Mouse (Mus musculus) megakaryocyte, embryonic 14.5 days (primary cell): ENCODE data around the gene Fastk. TPM values are rescaled to one million over a fixed set of nuclear protein-coding genes. Genes with fewer than 3 reads are reported as not detected.

Experiments used
- H3K27me3 ChIP-seq: replicated peaks from 2 replicates; pipeline ENCODE3; 2012; ENCODE audit warnings: inconsistent platforms
- H3K36me3 ChIP-seq: replicated peaks from 2 replicates; pipeline ENCODE3; 2012; ENCODE audit warnings: low read length, inconsistent platforms, mixed read lengths
- H3K4me1 ChIP-seq: 2 replicates; pipeline ENCODE4 v1.6.1; 2012; ENCODE audit warnings: inconsistent platforms
- H3K4me3 ChIP-seq: replicated peaks from 2 replicates; pipeline ENCODE3; 2012; ENCODE audit warnings: moderate library complexity, mild to moderate bottlenecking, inconsistent platforms
- H3K9me3 ChIP-seq: 2 replicates; pipeline ENCODE4 v1.6.1; 2012; ENCODE audit warnings: inconsistent platforms
- FLI1 ChIP-seq: IDR thresholded peaks from 2 replicates; pipeline ENCODE4 v1.6.1; 2012; ENCODE audit warnings: low read length, inconsistent platforms, mixed read lengths
- GATA1 ChIP-seq: IDR thresholded peaks from 3 replicates; pipeline ENCODE4 v1.6.1; 2012; ENCODE audit warnings: mixed read lengths, low read length, inconsistent platforms, borderline replicate concordance
- polyA plus RNA-seq: library from polyadenylated mRNA; stranded (reverse); fragments of >175 nt; gene quantifications from 2 replicates; pipeline ENCODE4 v1.2.3, GENCODE M21; 2012; ENCODE audit warnings: low replicate concordance; ENCODE audit not compliant: insufficient read depth

Gene Fastk
- polyA plus RNA-seq, 1 experiment, result 216 TPM

DNA sequence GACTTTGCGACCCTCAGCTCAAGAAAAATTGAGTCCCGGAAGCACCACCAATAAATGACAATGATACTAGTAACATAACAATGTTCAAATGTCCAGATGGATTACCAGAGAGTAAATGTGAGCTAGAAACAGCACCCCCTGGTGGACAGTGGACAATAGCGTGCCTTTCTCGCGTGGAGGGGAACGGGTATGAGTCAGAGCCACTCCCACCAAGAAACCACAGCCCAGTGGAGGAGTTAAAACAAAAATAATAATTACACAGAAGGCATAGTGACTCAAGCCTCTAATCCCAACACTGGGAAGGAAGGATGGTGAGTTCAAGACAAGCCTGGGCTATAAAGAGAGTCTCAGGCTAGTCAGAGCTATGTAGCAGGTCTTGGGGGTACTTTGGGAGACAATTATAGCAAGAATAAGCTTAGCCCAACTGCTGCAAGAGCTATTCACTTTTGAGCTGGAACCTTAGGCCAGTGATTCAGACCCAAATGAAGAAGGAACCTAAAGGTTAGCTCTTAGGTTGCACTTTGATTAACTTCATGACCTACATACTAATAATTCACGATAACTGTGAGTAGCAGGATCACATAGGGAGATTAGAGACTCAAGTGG lies 51.6 kb downstream of the Fastk start, which contains the start of gene Abcb8:
Gene Abcb8, plus strand, starts transcription at position 272 of the 606 bp plus-strand sequence.
- H3K36me3 ChIP-seq, result no peaks in the 10 kb centered on the region
- TF ChIP-seq GATA1 (no peak), FLI1 (no peak)
- H3K4me1 ChIP-seq, result peaks cover 54% of the 10 kb centered on the region
- H3K4me3 ChIP-seq, result peak within 1 kb of the TSS; percentile 94
- H3K27me3 ChIP-seq, result peaks cover 6% of the 10 kb centered on the region
- H3K9me3 ChIP-seq, result no peaks in the 10 kb centered on the region

- Histone ChIP-seq H3K4me1 (peaks cover 57% of the 10 kb centered on the region), H3K4me3 (no peak overlapping the region), H3K27me3 (peaks cover 11% of the 10 kb centered on the region), H3K9me3 (no peaks in the 10 kb centered on the region), H3K36me3 (no peaks in the 10 kb centered on the region)
- TF ChIP-seq FLI1 (no peak), GATA1 (no peak)
These were observed 52.4 kb downstream of the Fastk start for GRCm38 (mm10) chr5:24392724-24393123.

DNA sequence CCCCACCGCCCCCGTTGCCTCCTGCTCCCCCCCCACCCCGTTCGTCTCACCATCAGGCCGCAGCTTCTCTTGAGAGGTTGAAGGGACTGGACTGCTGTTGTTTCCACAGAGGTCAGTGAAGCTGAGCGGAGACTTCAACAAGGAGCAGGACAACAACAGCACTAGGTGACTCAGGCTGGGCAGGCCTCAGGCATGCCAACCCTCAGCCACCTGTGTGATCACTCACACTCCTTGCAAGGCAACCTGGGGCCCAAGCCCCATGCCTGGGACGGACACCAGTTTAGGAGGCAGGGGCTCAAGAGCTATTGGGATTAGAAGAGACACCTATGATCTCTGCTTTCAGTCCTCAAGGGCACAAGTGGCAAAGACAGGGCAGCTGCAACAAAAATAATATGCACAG lies 53.2 kb downstream of the Fastk start, which contains the start of gene Atg9b:
Gene Atg9b, minus strand, starts transcription at position 280 of the 400 bp plus-strand sequence.
- Histone ChIP-seq H3K9me3 (no peaks in the 10 kb centered on the region), H3K4me3 (no peak within 1 kb of the TSS), H3K27me3 (peaks cover 19% of the 10 kb centered on the region), H3K36me3 (no peaks in the 10 kb centered on the region), H3K4me1 (peaks cover 66% of the 10 kb centered on the region)
- TF ChIP-seq FLI1 (no peak), GATA1 (no peak)

GRCm38 (mm10) chr5:24389658-24390020 lies 55.4 kb downstream of the Fastk start:
- H3K36me3 ChIP-seq, result peaks cover 13% of the 10 kb centered on the region
- no peak for TF ChIP-seq GATA1
- TF ChIP-seq FLI1, result no peak
- H3K4me1 ChIP-seq, result peaks cover 76% of the 10 kb centered on the region
- H3K4me3 ChIP-seq, result peak overlapping the region; percentile 80
- peaks cover 38% of the 10 kb centered on the region for H3K27me3 ChIP-seq
- no peaks in the 10 kb centered on the region for H3K9me3 ChIP-seq

DNA sequence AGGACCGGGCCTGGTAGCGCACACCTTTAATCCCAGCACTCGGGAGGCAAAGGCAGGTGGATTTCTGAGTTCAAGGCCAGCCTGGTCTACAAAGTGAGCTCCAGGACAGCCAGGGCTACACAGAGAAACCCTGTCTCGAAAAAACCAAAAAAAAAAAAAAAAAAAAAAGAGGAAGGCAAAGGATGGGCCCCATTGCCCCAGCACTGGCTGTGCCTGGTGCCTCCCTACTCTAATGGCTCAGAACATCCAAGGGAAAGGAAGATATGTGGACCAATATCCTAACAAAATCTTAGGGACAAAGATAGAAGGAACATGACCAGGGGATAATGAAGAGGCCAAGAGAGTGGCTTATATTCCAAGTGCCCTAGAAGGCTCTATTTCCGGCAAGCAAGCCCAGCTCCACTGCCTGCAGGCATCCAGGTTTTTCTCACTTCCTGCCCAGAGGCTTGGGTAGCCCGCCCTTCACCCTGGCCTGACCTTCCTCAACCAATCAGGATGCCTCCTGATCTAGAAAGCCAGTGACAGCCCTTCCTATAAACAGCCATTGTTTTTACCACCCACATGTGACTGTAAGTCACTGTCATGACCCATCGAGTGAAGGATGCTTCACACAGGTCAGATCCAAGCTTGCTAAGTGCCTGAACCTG lies 56.0 kb downstream of the Fastk start:
- H3K36me3 ChIP-seq, result peaks cover 13% of the 10 kb centered on the region
- H3K4me3 ChIP-seq, result peak overlapping the region; percentile 93
- no peak for TF ChIP-seq FLI1
- TF ChIP-seq GATA1, result no peak
- H3K4me1 ChIP-seq, result peaks cover 78% of the 10 kb centered on the region
- H3K27me3 ChIP-seq, result peaks cover 41% of the 10 kb centered on the region
- no peaks in the 10 kb centered on the region for H3K9me3 ChIP-seq

Other genes starting within 250 kb of the Fastk start
- gene Kcnh2, start 93.7 kb downstream of the Fastk start, polyA plus RNA-seq, result 0.10 TPM in 1 of 2 replicates, not detected in the other
- not detected in 2 replicates for gene Nos3, start 80.5 kb downstream of the Fastk start, polyA plus RNA-seq
- 1.8 and 4.2 TPM in 2 replicates for gene Atg9b, start 53.1 kb downstream of the Fastk start, polyA plus RNA-seq
- gene Abcb8, start 51.6 kb downstream of the Fastk start, polyA plus RNA-seq, result 10.6 and 45.2 TPM in 2 replicates
- gene Asic3, start 31.9 kb downstream of the Fastk start, polyA plus RNA-seq, result not detected in 2 replicates
- gene Cdk5, start 21.8 kb downstream of the Fastk start, polyA plus RNA-seq, result 6.0 and 14.5 TPM in 2 replicates
- gene Slc4a2, start 21.4 kb downstream of the Fastk start, polyA plus RNA-seq, result 14.7 and 31.0 TPM in 2 replicates
- gene Tmub1, start 2.6 kb upstream of the Fastk start, polyA plus RNA-seq, result 31.6 and 37.8 TPM in 2 replicates
- gene Agap3, start 6.9 kb upstream of the Fastk start, polyA plus RNA-seq, result 117 and 284 TPM in 2 replicates
- gene Gbx1, start 81.9 kb upstream of the Fastk start, polyA plus RNA-seq, result not detected in 2 replicates
- gene Asb10, start 95.7 kb upstream of the Fastk start, polyA plus RNA-seq, result not detected in 2 replicates
- gene 4931409K22Rik, start 111.5 kb upstream of the Fastk start, polyA plus RNA-seq, result not detected in 2 replicates
- 49.0 and 53.1 TPM in 2 replicates for gene Abcf2, start 132.2 kb upstream of the Fastk start, polyA plus RNA-seq
- 36.1 and 95.0 TPM in 2 replicates for gene Chpf2, start 141.5 kb upstream of the Fastk start, polyA plus RNA-seq
- gene Smarcd3, start 179.1 kb upstream of the Fastk start, polyA plus RNA-seq, result 0.76 TPM in 1 of 2 replicates, not detected in the other
- gene Nub1, start 240.2 kb upstream of the Fastk start, polyA plus RNA-seq, result 37.7 and 58.3 TPM in 2 replicates